Mouse (Mus musculus): ENCODE measurements at regions not wholly inside any gene's neighbourhood (a gene's known extent, or its start where the extent isn't known, plus 50 kb on each side); places are given as distances from the start of the nearest gene placed in this dataset.

GRCm38 (mm10) chr3:156412757-156413156 lies 148.8 kb upstream of the Negr1 start:
- no peak for DNase-seq (ENCODE audit: extremely low read depth, low read depth, low spot score)

DNA sequence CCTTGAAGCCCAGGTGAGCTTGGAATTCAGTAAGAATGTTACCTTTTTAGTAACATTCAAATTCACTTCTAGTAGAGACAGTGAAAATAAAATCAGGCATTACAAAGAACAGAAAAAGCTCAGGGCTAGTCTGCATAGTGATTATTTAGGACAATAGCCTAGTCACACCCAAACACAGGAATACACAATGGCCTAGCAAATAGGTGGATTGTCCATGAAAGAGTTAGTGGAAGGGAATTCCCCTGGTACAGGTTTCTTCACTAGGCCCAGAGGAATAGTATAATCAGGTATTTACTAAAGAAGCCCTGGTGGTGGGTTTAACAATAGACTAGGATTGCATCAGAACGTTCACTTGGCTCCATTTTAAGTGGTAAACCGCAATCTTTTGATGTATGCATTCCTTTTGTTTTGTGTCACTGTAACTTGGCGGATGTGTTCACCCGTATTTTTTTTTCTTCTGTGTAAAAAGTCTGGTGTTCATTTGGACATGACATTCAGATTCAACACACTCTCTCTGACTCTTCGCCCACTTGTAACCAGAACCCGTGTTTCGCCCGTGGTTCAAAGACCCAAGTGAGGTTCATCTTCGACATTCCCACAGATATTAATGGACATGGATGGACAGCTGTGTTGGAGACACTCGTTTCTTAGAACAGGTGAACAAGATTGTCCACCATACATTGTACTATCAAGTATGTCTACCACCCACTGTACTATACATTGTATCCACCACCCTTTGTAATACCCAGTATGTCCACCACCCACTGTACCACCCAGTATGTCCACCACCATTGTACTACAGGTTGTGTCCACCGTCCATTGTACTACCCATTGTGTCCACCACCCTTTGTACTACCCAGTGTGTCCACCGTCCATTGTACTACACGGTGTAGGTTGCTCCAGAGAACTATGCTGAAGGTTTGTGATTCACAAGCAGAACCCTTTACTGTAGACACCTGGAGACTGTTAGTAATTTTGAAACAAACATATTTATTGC lies 146.9 kb upstream of the Negr1 start:
- no peak for DNase-seq (ENCODE audit: extremely low read depth, low read depth, low spot score)

DNA sequence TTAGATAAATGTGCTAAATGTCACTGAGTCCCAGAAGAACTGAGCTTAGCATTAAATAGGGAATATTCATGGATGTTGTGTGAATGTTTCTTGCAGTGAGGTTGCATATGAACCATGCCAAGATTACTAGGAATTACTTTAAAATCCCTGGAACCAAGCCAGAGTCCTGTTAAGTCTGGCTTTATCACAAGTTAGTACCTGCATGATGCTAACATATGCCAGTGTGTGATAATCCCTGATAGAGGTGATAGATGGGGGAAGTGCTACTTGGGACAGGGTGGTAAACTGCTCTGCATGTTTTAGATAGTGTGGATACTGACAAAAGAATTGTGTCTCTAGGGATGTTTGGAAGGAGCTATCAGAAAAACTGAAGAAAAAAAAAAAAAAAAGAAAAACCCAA lies 143.5 kb upstream of the Negr1 start:
- DNase-seq (ENCODE audit: extremely low read depth, low read depth, low spot score) = no peak

GRCm38 (mm10) chr3:156423100-156423499 lies 138.5 kb upstream of the Negr1 start:
- no peak for DNase-seq (ENCODE audit: extremely low read depth, low read depth, low spot score)

DNA sequence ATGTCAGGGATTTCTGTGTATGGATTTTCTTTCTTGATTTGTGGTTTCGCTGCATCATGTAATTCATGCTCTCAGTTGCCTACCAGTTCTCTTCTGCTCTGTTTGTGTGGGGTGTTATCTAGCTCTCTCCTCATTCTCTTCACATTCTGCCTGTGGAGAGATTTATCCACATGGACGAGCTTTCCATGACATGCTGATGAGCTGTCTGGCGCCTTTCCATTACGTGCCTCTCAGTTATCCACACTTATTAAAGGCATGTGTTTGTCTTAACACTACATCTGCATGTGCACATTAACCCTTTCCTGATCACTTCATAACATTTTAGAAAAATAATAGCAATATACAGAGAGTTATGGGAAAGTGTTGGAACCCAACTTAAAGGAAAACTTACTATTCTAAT lies 106.6 kb upstream of the Negr1 start:
- DNase-seq (ENCODE audit: extremely low read depth, low read depth, low spot score) = no peak

- no peak for DNase-seq (ENCODE audit: extremely low read depth, low read depth, low spot score)
Observed at GRCm38 (mm10) chr3:156463299-156463698, 98.3 kb upstream of the Negr1 start.

GRCm38 (mm10) chr3:156465601-156466000 lies 96.0 kb upstream of the Negr1 start:
- no peak for DNase-seq (ENCODE audit: extremely low read depth, low read depth, low spot score)

DNA sequence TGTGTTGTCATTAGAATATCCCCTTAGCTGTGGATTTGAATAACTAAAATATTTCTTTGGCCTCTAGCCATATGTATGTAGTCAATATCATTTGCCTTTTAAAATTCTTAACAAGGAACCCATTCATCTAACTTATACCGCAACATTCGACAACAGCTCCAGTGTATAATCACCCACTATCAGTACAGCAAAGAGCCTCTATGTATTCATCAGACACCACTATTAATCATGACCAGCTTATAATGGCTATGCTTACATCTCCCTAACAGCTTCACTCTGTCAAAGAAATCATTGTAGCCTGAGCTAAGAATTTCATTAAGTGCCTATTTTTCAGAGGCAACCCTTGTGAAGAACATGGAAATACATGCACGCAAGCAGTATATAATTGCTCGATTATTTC lies 88.9 kb upstream of the Negr1 start:
- DNase-seq (ENCODE audit: extremely low read depth, low read depth, low spot score) = no peak

Data from fat pad, adult 2 months (tissue).